Mouse (Mus musculus) liver, embryonic 14.5 days (tissue): ENCODE measurements around the gene Msi2.

Experiments
- CTCF ChIP-seq: IDR thresholded peaks from 2 replicates; pipeline ENCODE4 v1.5.1; 2016; ENCODE audit warnings: antibody characterized with exemption, low read depth, control low read depth
- EP300 ChIP-seq: IDR thresholded peaks from 2 replicates; pipeline ENCODE4 v1.6.1; 2016; ENCODE audit warnings: antibody characterized with exemption, low read depth

GRCm38 (mm10) chr11:88337926-88338325 is 380.4 kb downstream of the Msi2 start:
- no peak for TF ChIP-seq CTCF
- TF ChIP-seq EP300: no peak
